Mouse (Mus musculus) E14TG2a.4 (cell line): ENCODE measurements around the gene Filip1l.

Experiments used
- CTCF ChIP-seq: conservative IDR thresholded peaks from 2 replicates; pipeline ENCODE4 v1.5.1; 2014; ENCODE audit warnings: low read length
- NANOG ChIP-seq: IDR thresholded peaks from 2 replicates; pipeline ENCODE4 v1.6.1; 2014; ENCODE audit warnings: borderline replicate concordance, low read length, mixed read lengths
- POU5F1 ChIP-seq: IDR thresholded peaks from 2 replicates; pipeline ENCODE4 v1.6.1; 2014; ENCODE audit warnings: low read length, borderline replicate concordance

DNA sequence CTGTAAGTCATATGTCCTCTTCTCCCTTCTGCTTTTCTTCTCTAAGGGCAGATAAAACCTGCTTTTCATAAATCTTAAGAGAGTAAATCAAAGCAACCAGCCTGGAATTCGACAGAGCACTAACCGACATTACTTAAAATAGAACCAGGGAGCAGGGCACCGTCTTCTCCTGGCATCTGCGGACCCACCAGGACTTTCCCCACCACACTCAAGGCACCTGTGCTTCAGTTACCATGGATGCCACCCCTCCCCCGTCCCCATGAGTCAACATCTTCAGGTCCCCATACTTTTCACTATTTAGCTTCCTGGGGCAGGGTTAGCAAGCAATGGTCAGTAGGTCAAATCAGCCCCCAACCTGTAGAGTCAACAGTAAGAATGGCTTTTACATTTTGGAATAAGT is 76.1 kb downstream of the Filip1l start:
- no peak for TF ChIP-seq CTCF
- no peak for TF ChIP-seq NANOG
- no peak for TF ChIP-seq POU5F1
